Comparison of ENCODE assay signal across 8 mouse cellular contexts in the genomic region with DNA sequence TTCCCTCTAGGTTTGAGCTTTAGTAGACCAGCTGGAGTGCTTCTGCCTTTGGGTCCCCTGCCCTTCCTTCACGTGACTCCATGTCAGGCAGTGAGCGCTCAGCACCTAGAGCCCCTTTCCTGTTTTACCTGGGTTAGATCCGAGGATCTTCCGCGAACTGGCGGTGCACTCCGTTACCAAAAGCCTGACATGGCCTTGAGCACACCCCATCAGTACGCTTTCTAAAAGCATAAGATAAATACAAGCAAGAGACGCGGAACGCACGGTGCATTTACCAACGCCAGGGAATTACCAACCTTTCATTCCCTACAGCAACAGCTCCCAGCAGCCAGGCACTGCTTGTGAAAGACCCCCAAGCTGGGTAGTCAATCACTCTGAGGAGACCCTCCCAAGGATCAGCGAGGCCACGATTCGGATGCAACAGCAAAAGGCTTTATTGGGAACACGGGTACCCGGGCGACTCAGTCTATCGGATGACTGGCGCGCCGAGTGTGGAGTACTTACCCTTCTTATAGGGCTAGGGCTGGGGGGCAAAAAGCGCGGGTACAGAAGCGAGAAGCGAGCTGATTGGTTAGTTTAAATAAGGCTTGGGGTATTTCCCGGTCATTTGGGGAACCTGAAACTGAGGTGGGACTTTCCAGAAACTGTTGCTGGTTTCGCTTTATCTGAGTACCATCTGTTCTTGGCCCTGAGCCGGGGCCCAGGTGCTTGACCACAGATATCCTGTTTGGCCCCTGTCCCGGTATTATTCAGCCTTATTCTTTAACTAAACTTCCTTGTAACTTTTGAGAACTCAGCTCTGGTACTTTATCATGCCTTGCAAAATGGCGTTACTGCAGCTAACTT. TPM values are rescaled to one million over a fixed set of nuclear protein-coding genes. Genes with fewer than 3 reads are reported as not detected.
DNase-seq lines count a peak whose midpoint lies in the region; ATAC-seq and TF ChIP-seq lines count a peak whose summit lies in the region.
"Not testable (repeated sequence)": the region's sequence is repeated elsewhere in the genome, so short reads cannot be mapped to it uniquely, and the experiment has no call there.

No protein-coding gene starts in this region.

- not testable (repeated sequence) for TF ChIP-seq POLR2A in olfactory bulb, adult 2 months (IDR thresholded peaks at IDR 0.05; ENCODE audit: insufficient read depth, low read depth, low read length)

- ATAC-seq in embryonic facial prominence, embryonic 11.5 days (replicated peaks; ENCODE audit: insufficient number of reproducible peaks, low FRiP score, low TSS enrichment, low read depth); limb, embryonic 15.5 days (ENCODE audit: insufficient number of reproducible peaks, low FRiP score, low TSS enrichment, low read depth): not testable (repeated sequence)
- peak; percentile 8; the same call in 1 of the 2 replicates for ATAC-seq in granulocyte monocyte progenitor cell, adult 5-6 weeks (replicated peaks; ENCODE audit: poor library complexity, severe bottlenecking)
- peak; percentile 20; the same call in 1 of the 2 replicates for ATAC-seq in megakaryocyte-erythroid progenitor cell, adult 5-6 weeks (replicated peaks; ENCODE audit: low FRiP score, low TSS enrichment, poor library complexity, severe bottlenecking)

- peak overlapping the region; percentile 96 for H3K27ac ChIP-seq in embryonic facial prominence, embryonic 11.5 days (replicated peaks; ENCODE audit: low read depth, low read length)
- H3K27ac ChIP-seq in limb, embryonic 15.5 days = peak overlapping the region; percentile 99
- not testable (repeated sequence) for H3K27ac ChIP-seq in olfactory bulb, adult 2 months (ENCODE audit: insufficient read depth, low read depth, low read length)

- not testable (repeated sequence) for H3K27me3 ChIP-seq in embryonic facial prominence, embryonic 11.5 days (ENCODE audit: control insufficient read depth, insufficient read depth, low read length); limb, embryonic 15.5 days

- peak; percentile 29 for DNase-seq in Muller cell, postnatal 12 days (ENCODE audit: inconsistent ontology term)
- DNase-seq in embryonic facial prominence, embryonic 11.5 days (ENCODE audit: low spot score) = peak; percentile 30
- DNase-seq in induced T-regulatory cell, adult 2 months (ENCODE audit: low read depth) = peak; percentile 79
- DNase-seq in thymus, postnatal 36 days = peak; percentile 28 to 59

- 27% methylated on average over 29 of the region's 32 CpGs for WGBS in embryonic facial prominence, embryonic 11.5 days
- 19% methylated on average over 30 of the region's 32 CpGs for WGBS in limb, embryonic 15.5 days
- WGBS in olfactory bulb, adult 2 months = 18% methylated on average over 30 of the region's 32 CpGs

- H3K36me3 ChIP-seq in embryonic facial prominence, embryonic 11.5 days (replicated peaks; ENCODE audit: control insufficient read depth, insufficient read depth, low read depth, low read length) = not testable (repeated sequence)
- H3K36me3 ChIP-seq in limb, embryonic 15.5 days = peaks cover 36% of the 10 kb centered on the region

- H3K4me2 ChIP-seq in embryonic facial prominence, embryonic 11.5 days (ENCODE audit: low read depth, low read length) = peak overlapping the region; percentile 98
- peak overlapping the region; percentile 95 for H3K4me2 ChIP-seq in limb, embryonic 15.5 days

- H3K4me1 ChIP-seq in embryonic facial prominence, embryonic 11.5 days (ENCODE audit: control insufficient read depth, insufficient read depth, low read length) = not testable (repeated sequence)
- peaks cover 33% of the 10 kb centered on the region for H3K4me1 ChIP-seq in limb, embryonic 15.5 days
- H3K4me1 ChIP-seq in olfactory bulb, adult 2 months (ENCODE audit: control insufficient read depth, insufficient read depth, low read length) = peaks cover 10% of the 10 kb centered on the region

- not testable (repeated sequence) for H3K9me3 ChIP-seq in embryonic facial prominence, embryonic 11.5 days (replicated peaks; ENCODE audit: control insufficient read depth, low read length); limb, embryonic 15.5 days

- peak overlapping the region; percentile 98 for H3K9ac ChIP-seq in embryonic facial prominence, embryonic 11.5 days (replicated peaks; ENCODE audit: low read length)
- H3K9ac ChIP-seq in limb, embryonic 15.5 days = peak overlapping the region; percentile 94

- H3K4me3 ChIP-seq in embryonic facial prominence, embryonic 11.5 days (ENCODE audit: low read depth, low read length) = peak overlapping the region; percentile 89
- peak overlapping the region; percentile 93 for H3K4me3 ChIP-seq in limb, embryonic 15.5 days
- peak overlapping the region; percentile 84 for H3K4me3 ChIP-seq in olfactory bulb, adult 2 months (ENCODE audit: insufficient read depth, low read depth, low read length)

- not testable (repeated sequence) for TF ChIP-seq CTCF in olfactory bulb, adult 2 months (IDR thresholded peaks at IDR 0.05; ENCODE audit: insufficient read depth, low read depth, low read length)

RNA-seq across cellular contexts. Expression of gene Vars, which starts 0.7 kb away (rescaled TPM):
- polyA plus RNA-seq in embryonic facial prominence, embryonic 11.5 days (2014; fragmentation: Nextera tagmentation; extraction: Ambion mirVana) = 73.9 and 85.2 TPM in 2 replicates
- 75.6 and 150 TPM in 2 replicates for total RNA-seq in granulocyte monocyte progenitor cell, adult 5-6 weeks (2014; fragmentation: Nextera tagmentation)
- 174 and 181 TPM in 2 replicates for total RNA-seq in granulocyte monocyte progenitor cell, adult 5-6 weeks (2017)
- 94.4 and 95.1 TPM in 2 replicates for polyA plus RNA-seq in limb, embryonic 15.5 days (2015; fragmentation: Nextera tagmentation; extraction: Ambion mirVana)
- total RNA-seq in megakaryocyte-erythroid progenitor cell, adult 5-6 weeks (2014; fragmentation: Nextera tagmentation) = 137 and 213 TPM in 2 replicates
- total RNA-seq in megakaryocyte-erythroid progenitor cell, adult 5-6 weeks (2017) = 226 and 342 TPM in 2 replicates
- polyA plus RNA-seq in olfactory bulb, adult 2 months (2012; ENCODE audit: insufficient read depth, insufficient read length, low replicate concordance, missing spikeins) = not detected in 2 replicates

RNA-seq across cellular contexts. Expression of gene Vwa7, which starts 16.3 kb away (rescaled TPM):
- 0.10 and 0.17 TPM in 2 replicates for polyA plus RNA-seq in embryonic facial prominence, embryonic 11.5 days (2014; fragmentation: Nextera tagmentation; extraction: Ambion mirVana)
- total RNA-seq in granulocyte monocyte progenitor cell, adult 5-6 weeks (2014; fragmentation: Nextera tagmentation) = 0.11 and 0.19 TPM in 2 replicates
- not detected in 2 replicates for total RNA-seq in granulocyte monocyte progenitor cell, adult 5-6 weeks (2017)
- 0.18 and 0.20 TPM in 2 replicates for polyA plus RNA-seq in limb, embryonic 15.5 days (2015; fragmentation: Nextera tagmentation; extraction: Ambion mirVana)
- total RNA-seq in megakaryocyte-erythroid progenitor cell, adult 5-6 weeks (2014; fragmentation: Nextera tagmentation) = 0.31 and 0.54 TPM in 2 replicates
- total RNA-seq in megakaryocyte-erythroid progenitor cell, adult 5-6 weeks (2017) = 0.15 and 0.19 TPM in 2 replicates
- polyA plus RNA-seq in olfactory bulb, adult 2 months (2012; ENCODE audit: insufficient read depth, insufficient read length, low replicate concordance, missing spikeins) = not detected in 2 replicates

RNA-seq across cellular contexts. Expression of gene Lsm2, which starts 18.4 kb away (rescaled TPM):
- polyA plus RNA-seq in embryonic facial prominence, embryonic 11.5 days (2014; fragmentation: Nextera tagmentation; extraction: Ambion mirVana) = 219 and 241 TPM in 2 replicates
- total RNA-seq in granulocyte monocyte progenitor cell, adult 5-6 weeks (2014; fragmentation: Nextera tagmentation) = 129 and 305 TPM in 2 replicates
- 42.0 and 71.6 TPM in 2 replicates for total RNA-seq in granulocyte monocyte progenitor cell, adult 5-6 weeks (2017)
- 143 and 159 TPM in 2 replicates for polyA plus RNA-seq in limb, embryonic 15.5 days (2015; fragmentation: Nextera tagmentation; extraction: Ambion mirVana)
- total RNA-seq in megakaryocyte-erythroid progenitor cell, adult 5-6 weeks (2014; fragmentation: Nextera tagmentation) = 269 and 281 TPM in 2 replicates
- 34.8 and 79.7 TPM in 2 replicates for total RNA-seq in megakaryocyte-erythroid progenitor cell, adult 5-6 weeks (2017)
- not detected in 2 replicates for polyA plus RNA-seq in olfactory bulb, adult 2 months (2012; ENCODE audit: insufficient read depth, insufficient read length, low replicate concordance, missing spikeins)

RNA-seq across cellular contexts. Expression of gene Hspa1l, which starts 27.6 kb away (rescaled TPM):
- polyA plus RNA-seq in embryonic facial prominence, embryonic 11.5 days (2014; fragmentation: Nextera tagmentation; extraction: Ambion mirVana) = 1.5 and 2.0 TPM in 2 replicates
- not detected in 2 replicates for total RNA-seq in granulocyte monocyte progenitor cell, adult 5-6 weeks (2014; fragmentation: Nextera tagmentation)
- total RNA-seq in granulocyte monocyte progenitor cell, adult 5-6 weeks (2017) = 0.09 TPM in 1 of 2 replicates, not detected in the other
- polyA plus RNA-seq in limb, embryonic 15.5 days (2015; fragmentation: Nextera tagmentation; extraction: Ambion mirVana) = 0.46 and 0.65 TPM in 2 replicates
- not detected in 2 replicates for total RNA-seq in megakaryocyte-erythroid progenitor cell, adult 5-6 weeks (2014; fragmentation: Nextera tagmentation)
- total RNA-seq in megakaryocyte-erythroid progenitor cell, adult 5-6 weeks (2017) = not detected in 2 replicates
- not detected in 2 replicates for polyA plus RNA-seq in olfactory bulb, adult 2 months (2012; ENCODE audit: insufficient read depth, insufficient read length, low replicate concordance, missing spikeins)

RNA-seq across cellular contexts. Expression of gene Sapcd1, which starts 27.7 kb away (rescaled TPM):
- polyA plus RNA-seq in embryonic facial prominence, embryonic 11.5 days (2014; fragmentation: Nextera tagmentation; extraction: Ambion mirVana) = 3.5 and 7.5 TPM in 2 replicates
- 2.5 TPM in 1 of 2 replicates, not detected in the other for total RNA-seq in granulocyte monocyte progenitor cell, adult 5-6 weeks (2014; fragmentation: Nextera tagmentation)
- 0.90 TPM in 1 of 2 replicates, not detected in the other for total RNA-seq in granulocyte monocyte progenitor cell, adult 5-6 weeks (2017)
- 8.9 and 9.4 TPM in 2 replicates for polyA plus RNA-seq in limb, embryonic 15.5 days (2015; fragmentation: Nextera tagmentation; extraction: Ambion mirVana)
- total RNA-seq in megakaryocyte-erythroid progenitor cell, adult 5-6 weeks (2014; fragmentation: Nextera tagmentation) = 9.4 and 14.7 TPM in 2 replicates
- 4.2 TPM in 1 of 2 replicates, not detected in the other for total RNA-seq in megakaryocyte-erythroid progenitor cell, adult 5-6 weeks (2017)
- polyA plus RNA-seq in olfactory bulb, adult 2 months (2012; ENCODE audit: insufficient read depth, insufficient read length, low replicate concordance, missing spikeins) = not detected in 2 replicates

Comparison
In these comparisons a context has a peak if more than half of its experiments do, and no peak if none do; other contexts are left out.
1. DNase-seq: peak in every context shown above with its lines; median percentile 79 in induced T-regulatory cell, adult 2 months; 44 in thymus, postnatal 36 days; 30 in embryonic facial prominence, embryonic 11.5 days; 29 in Muller cell, postnatal 12 days.